Mouse (Mus musculus) thymus, adult 18-20 months (tissue): ENCODE results near the gene Cd69.

Source experiments
- DNase-seq, 2 experiments: peaks; one replicate each; pipeline ENCODE4 v3.0.0; 2022; ENCODE audit warnings: mixed read lengths in 2 of 2

Cd69 gene

DNA sequence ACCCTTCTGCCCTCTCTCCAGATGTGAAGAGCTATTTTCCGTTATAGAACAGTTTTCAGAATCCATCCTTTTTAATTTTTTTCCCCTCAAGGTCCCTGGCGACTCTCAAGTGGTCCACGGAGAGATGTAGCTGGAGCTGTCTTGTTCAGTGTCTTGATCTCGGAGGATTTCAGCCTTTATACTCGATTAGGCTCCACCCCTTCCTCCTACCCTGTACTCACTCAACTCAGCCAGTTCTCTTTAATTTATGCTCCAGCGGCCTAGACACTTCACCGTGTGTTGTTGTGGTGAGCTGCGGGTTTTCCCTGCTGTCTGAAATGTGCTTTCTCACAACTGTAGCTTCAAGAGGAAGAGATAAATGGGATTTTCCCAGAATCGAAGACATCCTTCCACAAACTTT, at the start of gene Cd69:
Cd69 (minus strand) TSS at position 217 of the 400 bp plus-strand sequence.
- DNase-seq: peak; percentile 25 to 73

DNA sequence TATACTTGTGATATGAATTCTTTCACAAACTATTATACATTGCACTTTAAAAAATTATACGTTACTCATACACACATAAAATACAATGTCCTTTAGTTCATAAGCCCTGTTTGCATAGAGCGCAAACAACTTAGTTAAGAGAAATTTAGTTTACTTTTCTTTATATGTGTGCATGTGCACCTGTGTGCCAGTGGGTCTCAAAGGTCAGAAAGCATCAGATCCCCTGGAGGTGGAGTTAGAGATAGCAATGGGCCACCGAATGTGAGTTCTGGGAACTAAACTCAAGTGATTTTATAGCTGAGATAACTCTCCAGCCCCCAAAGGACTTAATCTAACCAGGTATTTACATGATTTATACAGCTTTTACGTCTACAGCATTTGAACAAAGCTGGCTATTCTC, 44.1 kb upstream of the Cd69 start:
- no peak for DNase-seq

DNA sequence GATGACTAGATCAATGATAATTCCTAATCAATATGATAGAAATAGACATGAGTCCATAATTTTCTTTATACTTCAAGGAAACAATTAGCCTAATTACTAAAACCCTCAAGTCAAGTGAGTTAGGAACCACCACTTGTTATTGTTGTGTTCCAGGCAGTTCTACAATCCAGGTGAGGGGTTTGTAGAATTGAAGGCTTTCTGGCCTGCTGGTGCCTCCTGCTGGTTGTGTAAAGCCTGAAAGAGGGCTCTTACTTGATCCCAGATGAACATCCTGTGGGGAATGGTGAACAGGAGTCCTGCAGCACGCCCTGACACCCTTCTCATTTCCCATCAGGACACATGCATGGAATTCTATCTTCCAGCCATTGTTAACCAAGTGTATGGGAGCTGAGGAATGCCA, 43.2 kb upstream of the Cd69 start:
- DNase-seq: peak in 1 of 2 experiments; percentile 31

DNA sequence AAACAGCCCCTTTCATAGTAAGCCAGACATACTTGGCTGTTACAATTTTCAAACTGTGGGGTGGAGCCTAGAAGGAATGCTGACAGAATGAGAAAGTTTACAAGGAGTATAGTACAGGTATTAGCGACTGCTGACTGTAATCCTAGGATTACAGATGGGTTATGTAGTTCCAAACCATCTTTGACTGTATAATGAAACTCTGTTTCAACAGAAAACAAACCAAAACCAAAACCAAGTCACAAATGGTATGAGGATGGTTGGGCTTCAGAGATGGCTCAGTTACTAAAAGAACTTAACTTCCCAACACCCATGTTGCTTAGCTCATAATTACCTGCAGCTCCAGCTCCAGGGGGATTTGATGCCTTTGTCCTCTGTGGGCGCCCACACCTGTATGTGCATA, 41.2 kb upstream of the Cd69 start:
- no peak for DNase-seq

DNA sequence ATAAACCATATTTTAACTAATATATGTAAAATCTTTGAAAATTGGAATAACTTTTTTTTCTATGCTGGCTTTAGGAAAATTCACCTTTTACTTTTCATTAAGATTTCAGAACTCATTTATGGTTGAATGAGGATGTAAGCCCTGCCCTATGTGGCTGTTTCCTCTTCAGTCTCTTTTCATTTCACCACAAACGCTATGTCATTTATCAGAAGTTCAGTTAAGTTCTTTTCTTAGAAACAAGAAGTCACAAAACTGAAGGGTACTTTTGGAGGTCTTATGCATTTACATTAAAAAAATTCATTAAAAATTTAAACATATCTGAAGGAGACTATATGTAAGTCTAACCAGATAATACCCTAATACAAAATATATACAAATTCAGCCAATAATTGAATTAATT, 40.5 kb upstream of the Cd69 start:
- DNase-seq: no peak

DNA sequence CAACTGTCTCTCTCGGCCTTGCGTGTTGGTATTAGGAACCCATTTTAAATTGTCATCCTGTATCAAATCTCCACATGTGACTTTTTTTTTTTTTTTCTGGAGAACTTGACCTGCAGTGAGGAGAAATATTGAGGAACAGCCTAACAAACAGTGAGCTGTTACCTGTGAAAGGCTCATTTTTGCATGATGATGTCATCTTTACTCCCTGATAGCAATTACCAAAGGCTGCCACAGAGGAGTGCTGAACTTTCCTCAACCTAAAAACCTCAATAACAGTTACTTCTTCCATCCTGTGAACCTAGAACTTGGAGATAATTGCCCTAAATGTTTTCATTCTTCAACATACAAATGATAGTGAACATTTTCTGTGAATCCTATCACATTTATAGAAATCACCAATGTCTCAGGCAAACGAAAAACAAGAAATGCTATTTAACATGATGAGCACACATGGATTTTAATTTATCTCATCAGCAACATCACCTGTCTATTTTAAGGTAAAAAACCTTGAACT, 39.5 kb upstream of the Cd69 start:
- DNase-seq: no peak

DNA sequence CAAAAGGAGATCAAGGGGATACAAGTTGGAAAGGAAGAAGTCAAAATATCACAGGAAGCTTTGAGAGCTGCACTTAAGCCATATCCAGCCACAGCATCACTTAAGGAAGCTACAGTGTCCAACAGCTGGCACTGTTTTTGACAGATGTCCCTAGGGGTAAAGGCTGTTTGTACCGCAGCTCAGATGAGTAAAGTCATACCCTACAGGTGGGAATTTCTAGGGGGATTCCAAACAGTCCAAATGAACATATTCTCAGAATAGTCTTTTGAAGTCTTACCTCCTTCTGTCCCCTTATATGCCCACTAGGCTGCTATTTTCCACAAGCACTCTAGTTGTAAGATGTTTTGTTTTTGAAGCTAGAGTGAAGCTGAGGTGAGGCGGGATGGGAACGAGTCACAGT, 37.3 kb upstream of the Cd69 start:
- no peak for DNase-seq

DNA sequence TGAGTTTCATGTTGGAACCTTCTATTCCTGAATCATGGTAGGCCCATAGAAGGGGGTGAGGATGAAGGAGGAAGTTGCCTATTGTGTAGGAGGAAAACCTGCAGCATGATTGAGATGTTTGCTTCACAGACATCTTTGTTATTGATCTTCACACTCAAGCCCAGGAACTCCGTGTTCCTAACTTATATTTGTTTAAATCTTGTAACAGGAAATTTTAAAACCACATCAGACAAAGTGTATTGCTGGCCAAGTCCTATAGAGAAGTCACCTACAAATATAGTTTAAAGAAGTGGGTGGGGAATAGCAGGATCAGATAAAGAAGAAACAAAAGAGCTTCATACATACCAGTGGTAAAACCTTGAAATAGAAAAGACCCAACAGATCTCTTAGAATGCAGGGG, 28.9 kb upstream of the Cd69 start:
- no peak for DNase-seq

DNA sequence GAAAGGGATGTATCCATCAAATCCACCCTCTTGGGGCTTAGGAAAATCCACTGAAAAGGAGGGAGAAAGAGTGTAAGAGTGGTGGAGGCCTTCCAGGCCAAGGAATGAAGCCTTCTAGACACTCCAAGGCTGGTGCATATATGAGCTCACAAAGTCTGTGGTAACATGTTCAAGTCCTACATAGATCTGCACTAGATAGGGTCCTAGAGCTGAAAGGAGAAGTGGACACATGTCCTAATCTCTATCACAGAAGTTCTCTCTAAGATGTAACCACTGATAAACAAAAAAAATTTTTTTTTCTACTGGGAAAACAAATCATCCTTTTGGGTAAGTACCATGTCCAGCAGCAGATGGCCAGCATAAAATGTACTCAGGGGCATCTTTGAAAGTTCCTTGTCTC, 13.5 kb upstream of the Cd69 start:
- DNase-seq: no peak

DNA sequence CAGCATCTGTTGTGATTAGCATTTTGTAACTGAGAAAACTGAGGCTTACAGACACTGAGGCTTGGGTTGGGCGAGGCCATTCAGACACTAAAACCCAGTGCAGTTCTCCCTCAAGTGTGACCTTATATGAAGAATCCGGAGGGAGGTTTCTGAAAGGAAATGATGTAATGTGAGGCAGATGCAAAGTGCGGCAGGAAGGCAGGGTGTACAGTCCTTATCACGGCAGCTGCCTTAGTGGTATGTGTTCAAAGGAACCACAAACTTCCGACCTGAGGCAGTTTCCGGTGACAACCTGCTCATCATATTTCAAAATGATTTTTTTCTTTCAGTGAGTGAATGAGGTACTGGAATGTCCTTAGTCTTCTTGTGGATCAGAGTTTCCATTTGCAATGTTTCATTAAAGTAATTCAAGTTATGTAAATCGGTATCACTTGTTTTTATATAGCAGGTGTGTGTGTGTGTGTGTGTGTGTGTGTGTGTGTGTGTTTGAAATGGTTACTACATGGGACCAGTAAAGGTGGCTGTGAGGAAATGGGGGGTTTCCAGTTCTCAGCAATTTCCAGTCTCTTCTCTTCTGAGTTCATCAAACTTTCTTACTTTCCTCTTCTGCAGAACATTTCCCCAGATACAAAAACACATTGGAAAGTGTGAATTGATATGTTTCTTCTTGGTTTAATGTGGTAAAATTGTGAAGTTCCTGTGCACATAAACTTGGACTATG, 9.3 kb upstream of the Cd69 start:
- DNase-seq: peak; percentile 67 to 89

DNA sequence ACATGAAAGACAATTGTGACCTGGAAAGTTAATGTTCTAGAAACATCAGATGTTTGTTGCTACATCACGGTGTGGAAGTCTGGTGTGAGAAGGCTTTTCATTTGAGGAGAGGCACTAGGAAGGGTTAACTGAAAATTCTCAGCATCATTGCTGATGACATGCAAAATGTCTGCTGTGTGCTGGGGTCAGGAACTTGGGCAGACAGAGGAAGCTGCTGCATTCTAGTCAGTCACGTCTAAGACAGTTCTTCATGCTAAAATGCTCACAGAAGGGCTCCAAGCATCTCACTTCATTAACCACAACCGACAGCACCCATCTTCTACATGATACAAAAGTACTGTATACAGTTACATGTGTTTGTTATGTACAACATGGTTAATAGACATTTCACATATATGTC, 8.0 kb upstream of the Cd69 start:
- peak in 1 of 2 experiments; percentile 18 for DNase-seq

DNA sequence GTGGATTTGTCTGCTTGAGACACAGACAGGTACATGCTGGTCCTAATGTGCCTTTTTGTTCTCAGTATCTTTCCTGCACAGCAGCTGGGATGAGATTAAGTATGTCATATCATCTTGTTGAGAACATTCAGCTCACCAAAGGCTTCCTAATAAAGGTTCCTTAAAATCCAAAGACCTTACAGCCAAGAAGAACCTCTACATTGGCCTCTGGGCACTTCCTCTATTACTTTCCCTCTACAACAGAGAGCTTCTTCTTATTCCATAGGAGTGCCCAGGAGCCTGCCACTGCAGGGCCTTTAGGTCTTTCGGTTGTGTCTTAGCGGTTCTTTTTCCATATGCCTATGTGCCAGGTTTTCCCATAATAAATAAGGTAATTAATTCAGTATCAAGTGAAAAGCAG, 1.2 kb upstream of the Cd69 start:
- DNase-seq: no peak

DNA sequence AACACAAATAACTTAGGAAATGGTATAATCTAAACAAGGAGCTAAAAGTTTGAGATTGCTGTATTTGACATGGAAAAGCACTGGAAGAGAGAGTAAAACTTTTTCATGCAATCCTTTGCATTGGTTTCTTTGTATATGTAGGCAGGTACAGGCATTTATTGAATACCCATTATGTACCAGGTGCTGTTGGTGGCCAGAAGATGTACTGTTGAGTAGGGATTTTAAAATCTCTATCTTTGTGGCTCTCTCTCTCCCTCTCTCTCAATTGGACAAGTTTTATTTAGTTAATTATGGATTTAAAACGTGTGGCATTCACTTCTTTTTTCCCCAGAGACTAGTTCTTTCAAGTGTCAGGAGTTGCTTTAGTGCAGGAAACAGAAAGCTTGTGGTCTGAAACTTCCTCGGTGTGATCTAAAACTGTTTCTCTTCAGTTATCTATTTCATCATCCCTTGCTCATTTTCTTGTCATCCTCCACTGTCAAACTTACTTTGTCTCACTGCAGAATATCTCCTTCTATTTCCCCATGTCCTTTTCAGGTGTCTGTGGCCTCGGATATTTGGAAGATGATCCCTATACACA, 478 bp upstream of the Cd69 start:
- no peak for DNase-seq

DNA sequence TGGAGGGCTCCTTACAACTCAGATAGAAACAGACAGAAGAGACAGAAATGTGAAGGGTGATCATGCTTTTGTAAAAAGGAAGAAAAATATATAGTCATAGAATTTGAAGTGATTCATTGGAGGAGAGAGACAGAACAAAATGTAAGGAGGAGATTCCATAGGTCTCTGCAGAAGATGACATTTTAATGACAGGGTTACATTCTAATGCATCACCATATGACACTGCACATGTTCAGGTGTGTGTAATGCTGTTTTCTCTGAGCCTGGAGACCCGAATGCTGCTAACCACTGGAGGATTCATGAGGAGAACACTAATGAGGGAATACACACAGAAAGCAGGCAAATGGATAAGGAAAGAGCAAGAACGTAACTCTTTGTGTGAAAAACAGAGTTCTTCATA, 760 bp downstream of the Cd69 start:
- no peak for DNase-seq

DNA sequence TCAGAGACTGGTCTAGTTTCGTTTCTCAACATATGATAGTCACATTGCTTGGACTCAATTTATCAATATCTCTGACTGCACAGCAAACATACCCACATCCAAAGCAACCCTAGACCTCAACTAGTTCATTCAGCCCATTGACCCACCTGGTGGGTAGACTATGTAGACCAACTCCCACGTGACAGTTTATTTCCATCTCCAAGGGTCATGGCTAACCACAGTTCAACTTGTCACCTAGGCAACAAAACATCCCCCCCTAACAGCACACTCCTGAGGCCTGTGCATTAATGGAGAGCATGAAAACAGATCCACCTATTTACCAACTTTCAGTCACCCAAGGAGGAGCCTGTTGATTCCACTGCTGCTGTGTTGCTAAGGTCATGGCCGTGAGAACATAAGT, 1.6 kb downstream of the Cd69 start:
- DNase-seq: peak; percentile 5 to 36

DNA sequence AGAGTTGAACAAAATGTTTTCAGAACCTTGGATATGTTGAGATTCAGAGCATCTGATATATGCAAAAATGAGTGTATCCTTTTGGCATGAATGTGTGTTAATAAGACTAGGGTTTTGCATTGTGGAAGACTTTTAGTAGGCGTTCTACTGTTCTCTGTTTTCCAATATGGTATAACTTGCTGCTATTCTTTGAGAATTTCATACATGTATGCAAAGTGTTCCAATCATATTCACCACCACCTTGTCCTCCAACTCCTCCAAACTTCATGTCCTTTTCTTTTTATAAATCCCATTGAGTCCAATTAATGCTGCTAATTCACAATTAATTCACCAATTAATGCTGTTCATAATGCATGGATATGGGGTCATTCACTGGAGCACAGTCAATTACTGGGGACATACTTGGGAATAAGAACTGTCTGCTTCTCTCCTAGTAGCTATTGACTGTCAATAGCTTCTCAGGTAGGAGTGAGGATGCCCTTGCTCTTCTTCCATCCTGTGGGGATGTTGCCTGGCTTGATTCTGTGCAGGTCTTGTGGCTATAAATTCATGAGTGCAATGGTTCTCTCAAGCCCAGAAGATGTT, 8.7 kb downstream of the Cd69 start:
- DNase-seq: no peak

DNA sequence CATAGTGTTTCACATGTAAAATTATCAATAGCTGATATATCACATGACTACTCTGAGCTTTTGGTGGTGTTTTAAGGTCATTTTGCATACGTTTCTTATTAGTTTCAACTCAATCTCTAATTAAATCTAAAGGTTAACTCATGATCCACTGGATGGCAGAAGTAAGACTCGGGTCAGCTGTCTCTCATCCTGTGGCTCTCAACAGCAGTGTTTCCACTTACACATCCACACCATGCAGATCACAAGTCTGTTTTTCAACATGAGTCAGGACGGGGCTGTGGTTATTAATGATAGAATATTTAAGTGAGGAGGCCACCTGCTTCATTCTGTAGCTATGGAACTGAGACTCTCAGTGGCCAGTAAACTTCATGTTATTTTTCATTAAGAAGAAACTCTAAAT, 9.4 kb downstream of the Cd69 start:
- no peak for DNase-seq

DNA sequence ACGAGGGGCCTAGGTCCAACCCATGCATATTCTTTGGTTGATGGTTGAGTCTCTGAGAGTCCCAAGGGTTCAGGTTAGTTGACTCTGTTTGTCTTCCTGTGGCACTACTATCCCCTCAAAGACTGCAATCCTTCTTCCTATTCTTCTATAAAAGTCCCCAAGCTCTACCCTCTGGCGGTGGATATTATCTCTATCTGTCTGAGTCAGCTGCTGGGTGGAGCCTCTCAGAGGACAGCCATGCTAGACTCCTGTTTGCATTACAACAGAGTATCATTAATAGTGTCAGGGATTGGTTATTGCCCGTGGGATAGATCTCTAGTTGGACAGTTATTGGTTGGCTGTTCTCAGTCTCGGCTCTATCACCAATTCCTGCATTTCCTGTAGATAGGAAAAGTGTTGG, 14.3 kb downstream of the Cd69 start:
- DNase-seq: no peak

DNA sequence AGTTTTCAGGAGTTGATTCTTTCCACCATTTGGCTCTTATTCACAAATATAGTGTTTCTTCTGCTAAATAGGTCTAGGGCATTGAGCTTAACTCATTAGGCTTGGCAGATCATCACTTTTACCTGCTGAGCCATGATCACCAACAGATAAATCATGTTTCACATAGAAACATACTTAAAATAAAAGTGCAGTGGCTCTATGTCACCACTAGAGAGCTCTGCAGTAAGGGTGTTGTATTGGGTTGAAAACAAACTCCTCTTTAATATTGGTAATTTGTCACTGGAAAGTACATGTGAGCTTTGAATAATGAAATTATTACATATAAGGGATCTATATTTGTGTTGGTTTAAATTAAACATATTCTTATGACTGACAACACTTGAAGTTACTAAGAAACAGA, 15.2 kb downstream of the Cd69 start:
- no peak for DNase-seq

DNA sequence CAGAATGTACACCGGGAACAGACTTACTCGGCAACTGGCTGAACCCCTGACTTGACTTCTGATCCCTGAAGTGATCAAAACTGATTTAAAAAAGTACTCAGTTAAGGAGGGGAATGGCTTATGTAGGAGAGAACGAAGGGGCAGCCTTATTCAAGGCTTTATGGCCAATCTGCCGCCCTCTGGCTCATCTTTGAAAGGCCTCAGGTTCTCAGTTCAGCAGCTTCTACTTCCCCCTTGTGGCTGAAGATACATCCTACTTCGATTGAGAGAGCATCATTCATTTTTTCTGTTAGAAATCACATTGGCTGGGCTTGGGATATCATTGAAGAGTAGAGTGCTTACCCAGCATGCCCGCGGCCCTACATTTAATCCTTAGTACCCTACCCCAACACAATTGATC, 19.2 kb downstream of the Cd69 start:
- DNase-seq: no peak

DNA sequence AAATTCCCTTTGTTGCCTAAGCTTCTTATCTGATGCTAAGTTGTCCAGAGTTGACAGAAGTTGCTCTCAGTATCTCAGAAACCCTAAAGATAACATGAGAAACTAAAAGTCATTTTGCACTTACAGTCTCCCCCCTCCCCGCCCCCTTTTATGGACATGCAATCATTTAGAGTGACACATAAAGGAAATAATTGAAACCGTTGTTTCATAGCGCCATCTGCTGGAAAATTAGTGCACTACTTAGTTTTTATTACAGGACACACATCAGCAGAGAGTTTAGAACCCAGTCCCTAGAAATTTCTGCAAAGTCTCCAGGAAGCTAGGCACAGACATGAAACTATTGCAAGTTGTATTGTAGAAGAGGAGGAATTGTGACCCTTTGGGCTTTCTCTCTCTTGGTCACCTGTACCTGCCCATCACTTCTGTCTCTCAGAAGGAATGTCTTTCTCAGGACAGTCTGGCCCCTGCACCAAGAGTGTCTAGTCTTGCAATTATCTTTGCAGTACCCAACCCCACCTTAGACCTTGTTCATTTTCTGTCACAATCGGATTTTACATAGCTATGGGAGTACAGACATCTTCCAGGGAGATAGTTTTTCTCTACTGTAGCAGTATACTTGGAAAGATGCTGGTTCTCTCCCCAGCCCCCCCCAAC, 20.2 kb downstream of the Cd69 start:
- no peak for DNase-seq

DNA sequence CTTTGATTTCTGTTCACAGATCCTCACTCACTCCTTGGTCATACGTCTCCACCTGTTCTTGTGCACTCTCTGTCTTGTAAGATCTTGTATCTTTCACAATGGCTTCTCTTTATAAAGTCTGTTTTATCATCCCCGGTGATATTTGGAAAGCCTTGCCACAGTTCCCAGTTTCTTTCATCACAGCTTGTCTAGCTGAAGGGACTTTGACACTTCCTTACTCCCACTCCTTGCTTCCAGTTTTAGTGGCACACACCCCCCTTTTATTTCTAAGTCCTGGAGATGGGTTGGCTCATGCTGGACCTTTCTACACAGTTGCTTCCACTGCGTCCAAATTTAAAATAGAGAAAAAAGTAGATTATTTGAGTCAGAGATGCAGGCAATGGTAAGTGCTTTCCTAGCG, 20.9 kb downstream of the Cd69 start:
- DNase-seq: no peak

DNA sequence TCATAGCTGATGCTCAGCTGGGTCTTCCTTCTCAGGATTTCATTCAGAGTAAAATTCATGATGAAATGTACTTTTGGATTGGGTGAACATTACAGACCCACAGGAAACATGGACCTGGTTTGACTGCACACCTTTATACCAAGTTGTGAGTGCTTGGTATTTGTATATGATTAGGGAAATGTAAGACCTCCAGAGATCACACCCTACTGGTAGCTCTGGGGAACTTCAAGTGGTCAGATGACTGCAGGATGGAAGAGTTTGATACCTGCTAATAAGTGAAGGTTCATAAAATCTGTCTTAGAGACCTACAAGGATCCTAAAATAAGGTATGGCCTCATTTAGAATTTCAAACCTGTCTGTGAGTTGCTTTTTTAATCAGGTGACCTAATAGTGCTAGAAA, 27.0 kb downstream of the Cd69 start:
- no peak for DNase-seq

DNA sequence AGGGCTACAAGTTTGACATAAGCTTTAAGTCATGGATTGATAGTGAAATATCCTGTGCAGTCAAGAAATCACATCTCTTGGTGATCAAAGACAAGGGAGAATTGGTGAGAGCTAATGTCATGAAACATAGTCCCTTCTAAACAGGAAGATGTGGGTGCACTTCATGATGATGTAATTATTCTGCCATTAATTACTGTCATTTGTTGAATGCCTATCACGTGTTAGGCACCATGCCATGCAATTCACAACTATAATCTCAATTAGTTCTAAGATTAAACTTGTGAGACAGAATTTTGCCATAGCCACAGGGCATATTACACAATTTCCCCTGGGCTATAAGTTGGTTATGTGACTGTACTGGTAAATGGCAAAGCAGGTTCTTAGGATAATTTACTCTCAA, 28.2 kb downstream of the Cd69 start:
- DNase-seq: no peak
